Mouse (Mus musculus) MN1 (cell line): ENCODE data around the gene Sae1.
A peak's percentile ranks its signal among the peaks of the same experiment; 100 is the strongest.
"Not testable (repeated sequence)": the region's sequence is repeated elsewhere in the genome, so short reads cannot be mapped to it uniquely, and the experiment has no call there.

ENCODE experiments used
- DNase-seq: peaks from one replicate; pipeline ENCODE4 v3.0.0-alpha.2; 2016; ENCODE audit warnings: low spot score

Sae1 gene

GRCm38 (mm10) chr7:16310020-16310520, 77.5 kb downstream of the Sae1 start:
- peak; percentile 89 for DNase-seq

GRCm38 (mm10) chr7:16309318-16310019, 78.1 kb downstream of the Sae1 start:
- peak; percentile 88 for DNase-seq

GRCm38 (mm10) chr7:16308555-16309317, 78.9 kb downstream of the Sae1 start:
- DNase-seq, result no peak

GRCm38 (mm10) chr7:16308093-16308492, 79.5 kb downstream of the Sae1 start, which contains the start of gene Bbc3:
Gene Bbc3 (plus strand): TSS chr7:16308393.
- DNase-seq, result not testable (repeated sequence)

GRCm38 (mm10) chr7:16307141-16307540, 80.5 kb downstream of the Sae1 start:
- not testable (repeated sequence) for DNase-seq

GRCm38 (mm10) chr7:16299419-16300035, 88.1 kb downstream of the Sae1 start:
- peak; percentile 92 for DNase-seq

GRCm38 (mm10) chr7:16298927-16299326, 88.7 kb downstream of the Sae1 start:
- DNase-seq, result no peak

GRCm38 (mm10) chr7:16297616-16298015, 90.0 kb downstream of the Sae1 start:
- DNase-seq, result no peak

- peak; percentile 88 for DNase-seq
Measured at GRCm38 (mm10) chr7:16296766-16297390, 90.7 kb downstream of the Sae1 start.

- peak; percentile 21 for DNase-seq
Measured at GRCm38 (mm10) chr7:16296146-16296545, 91.5 kb downstream of the Sae1 start.

GRCm38 (mm10) chr7:16295321-16295900, 92.2 kb downstream of the Sae1 start:
- DNase-seq, result peak; percentile 89

GRCm38 (mm10) chr7:16294837-16295236, 92.8 kb downstream of the Sae1 start:
- peak; percentile 97 for DNase-seq

- DNase-seq, result peak; percentile 76
Measured at GRCm38 (mm10) chr7:16294346-16294745, 93.3 kb downstream of the Sae1 start.

- no peak for DNase-seq
Measured at GRCm38 (mm10) chr7:16287791-16288190, 99.8 kb downstream of the Sae1 start.

- peak; percentile 39 for DNase-seq
Measured at GRCm38 (mm10) chr7:16287016-16287415, 100.6 kb downstream of the Sae1 start.

GRCm38 (mm10) chr7:16286026-16286961, 101.3 kb downstream of the Sae1 start, which contains the start of gene Ccdc9:
Gene Ccdc9 (minus strand): TSS chr7:16286795.
- DNase-seq, result peak; percentile 98

- no peak for DNase-seq
Measured at GRCm38 (mm10) chr7:16285450-16286025, 102.1 kb downstream of the Sae1 start.

GRCm38 (mm10) chr7:16284904-16285303, 102.7 kb downstream of the Sae1 start:
- DNase-seq, result no peak

GRCm38 (mm10) chr7:16284001-16284400, 103.6 kb downstream of the Sae1 start:
- no peak for DNase-seq

- no peak for DNase-seq
Measured at GRCm38 (mm10) chr7:16282334-16282733, 105.3 kb downstream of the Sae1 start.
